Mouse (Mus musculus) small intestine, adult 2 months (tissue): ENCODE measurements around the gene E330017A01Rik.

Experiments
- CTCF ChIP-seq: fragments of 200-500 bp; IDR thresholded peaks from 2 replicates; pipeline ENCODE4 v1.5.1; 2012; ENCODE audit warnings: low read depth, mild to moderate bottlenecking, control low read depth, inconsistent platforms, low read length, moderate library complexity, mixed read lengths; ENCODE audit not compliant: insufficient replicate concordance, insufficient read length; ENCODE audit errors: extremely low read depth
- POLR2A ChIP-seq: fragments of 200-500 bp; IDR thresholded peaks from 2 replicates; pipeline ENCODE4 v1.6.1; 2012; ENCODE audit warnings: low read depth, mild to moderate bottlenecking, control low read depth, inconsistent platforms, low read length, moderate library complexity

GRCm38 (mm10) chr16:58600846-58601245 is 37.7 kb downstream of the E330017A01Rik start:
- no peak for TF ChIP-seq POLR2A
- no peak for TF ChIP-seq CTCF
